Mouse (Mus musculus): ENCODE data around the gene Mid1.
"Not testable (repeated sequence)": the region's sequence is repeated elsewhere in the genome, so short reads cannot be mapped to it uniquely, and the experiment has no call there.

DNA sequence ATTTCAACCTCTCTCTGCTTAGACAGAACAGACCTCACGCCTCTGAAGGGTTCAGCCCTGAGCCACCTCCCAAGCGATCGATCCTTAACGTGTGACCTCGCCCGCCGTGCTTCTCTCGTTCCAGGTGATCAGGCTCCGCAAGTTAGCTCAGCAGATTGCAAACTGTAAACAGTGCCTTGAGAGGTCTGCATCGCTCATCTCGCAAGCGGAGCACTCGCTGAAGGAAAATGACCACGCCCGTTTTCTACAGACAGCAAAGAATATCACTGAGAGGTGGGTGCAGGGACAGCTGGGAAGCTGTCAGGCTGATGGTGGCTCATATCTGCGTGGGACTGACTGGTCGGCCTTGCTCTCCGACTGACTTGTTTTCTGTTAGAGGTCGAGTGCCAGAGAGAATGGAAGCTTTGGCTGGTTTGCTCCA, 296.8 kb downstream of the Mid1 start:
- TF ChIP-seq POLR2A (IDR thresholded peaks at IDR 0.05; ENCODE audit: low read depth, low read length); CTCF (conservative IDR thresholded peaks at IDR 0.05; ENCODE audit: insufficient read depth, insufficient read length, low read depth, low read length): not testable (repeated sequence)

Measured in kidney, adult 2 months (tissue).